ENCODE assay signal across 8 mouse cellular contexts in genomic region chr2:147256696-147257095, GRCm38 (mm10).
A peak's percentile ranks its signal among the peaks of the same experiment; 100 is the strongest.
DNase-seq lines count a peak whose midpoint lies in the region; ATAC-seq and TF ChIP-seq lines count a peak whose summit lies in the region.

No protein-coding gene starts in this region.

- H3K4me3 ChIP-seq in ES-E14 (ENCODE audit: insufficient read depth in 1 of 2, low read depth in 1 of 2, low read length in 2 of 2, poor library complexity in 1 of 2, severe bottlenecking in 1 of 2), result no peak overlapping the region
- H3K4me3 ChIP-seq in liver, postnatal 0 days (ENCODE audit: low read depth, low read length), result no peak overlapping the region

- TF ChIP-seq EP300 in liver, postnatal 0 days (IDR thresholded peaks at IDR 0.05; ENCODE audit: low read depth), result no peak

- no peak for ATAC-seq in liver, postnatal 0 days
- ATAC-seq in activated CD4-positive, CD25-positive, alpha-beta regulatory T cell, adult 4 months, result no peak

- WGBS in liver, postnatal 0 days (ENCODE audit: insufficient replicate concordance), result 19% methylated on average over 6 of the region's 6 CpGs

- no peak overlapping the region for H3K27ac ChIP-seq in ES-E14 (ENCODE audit: insufficient read depth, low read depth, low read length, poor library complexity, severe bottlenecking)
- no peak overlapping the region for H3K27ac ChIP-seq in liver, postnatal 0 days (ENCODE audit: low read depth)

- peak; percentile 84 for TF ChIP-seq CTCF in liver, postnatal 0 days (IDR thresholded peaks at IDR 0.05; ENCODE audit: low read depth)

- no peak overlapping the region for H3K9ac ChIP-seq in ES-E14 (ENCODE audit: insufficient read depth, low read depth, low read length, poor library complexity, severe bottlenecking)
- no peak overlapping the region for H3K9ac ChIP-seq in liver, postnatal 0 days (replicated peaks)

- in situ Hi-C loops in ES-E14 (cut with MboI; ENCODE audit: low sequenced_read_pairs in 2 of 2, unreplicated experiment in 2 of 2), result no loop called here

- H3K27me3 ChIP-seq in liver, postnatal 0 days (ENCODE audit: insufficient read depth, low read length), result no peaks in the 10 kb centered on the region

- no peak overlapping the region for H3K4me2 ChIP-seq in liver, postnatal 0 days (ENCODE audit: low read depth, low read length)

- no peaks in the 10 kb centered on the region for H3K36me3 ChIP-seq in ES-E14 (ENCODE audit: control insufficient read depth, insufficient read depth, low read length, poor library complexity, severe bottlenecking)
- H3K36me3 ChIP-seq in liver, postnatal 0 days (replicated peaks; ENCODE audit: insufficient read depth, low read length), result no peaks in the 10 kb centered on the region

- DNase-seq in A20 (ENCODE audit: low read depth, low spot score) (peak; percentile 60), ES-E14 (ENCODE audit: low read depth, low spot score) (peak; percentile 65)
- DNase-seq in cerebellum, adult 8-10 months, result peak; percentile 18
- DNase-seq in frontal cortex, postnatal 36 days (ENCODE audit: low spot score in 2 of 2), result peak; percentile 39 to 49
- DNase-seq in kidney, postnatal 36 days, result peak; percentile 49 to 85
- peak; percentile 78 for DNase-seq in liver, postnatal 0 days
- DNase-seq in retina, postnatal 7 days (ENCODE audit: low read depth, low spot score), result peak; percentile 37

- peaks cover 0 to 2% of the 10 kb centered on the region in 2 experiments; a peak in 1 of 4 replicates for H3K4me1 ChIP-seq in ES-E14 (ENCODE audit: control insufficient read depth in 2 of 2, insufficient read depth in 2 of 2, low read length in 2 of 2, poor library complexity in 1 of 2)
- no peaks in the 10 kb centered on the region for H3K4me1 ChIP-seq in liver, postnatal 0 days (ENCODE audit: insufficient read depth)

- H3K9me3 ChIP-seq in ES-E14 (ENCODE audit: control insufficient read depth, insufficient read depth, low read depth, low read length), result no peaks in the 10 kb centered on the region
- H3K9me3 ChIP-seq in liver, postnatal 0 days (ENCODE audit: low read length), result no peaks in the 10 kb centered on the region

TF ChIP-seq in ES-E14, 5 proteins besides CTCF, POLR2A, EP300 and RAD21:
- TF ChIP-seq HCFC1 (IDR thresholded peaks at IDR 0.05; ENCODE audit: borderline replicate concordance, insufficient read depth, low read length) (no peak), MAFK (IDR thresholded peaks at IDR 0.05; ENCODE audit: insufficient read depth, low read depth, low read length) (no peak), CHD2 (IDR thresholded peaks at IDR 0.05; ENCODE audit: low read depth, low read length) (no peak), ZC3H11A (IDR thresholded peaks at IDR 0.05; ENCODE audit: borderline replicate concordance, low read depth, low read length) (peak; percentile 70; the same call in 1 of the 2 replicates), ZNF384 (IDR thresholded peaks at IDR 0.05; ENCODE audit: low read depth, low read length) (no peak)

Comparison
In these comparisons a context has a peak if more than half of its experiments do, and no peak if none do; other contexts are left out.
1. DNase-seq: peak in every context shown above with its lines; median percentile 78 in liver, postnatal 0 days; 67 in kidney, postnatal 36 days; 65 in ES-E14; 60 in A20; 44 in frontal cortex, postnatal 36 days; 37 in retina, postnatal 7 days; 18 in cerebellum, adult 8-10 months.